Mouse (Mus musculus): Measurements from ENCODE around the gene H2afj.

GRCm38 (mm10) chr6:136855183-136855582 is 47.1 kb downstream of the H2afj start:
- TF ChIP-seq CTCF (IDR thresholded peaks at IDR 0.05; ENCODE audit: extremely low read depth, insufficient read length, insufficient replicate concordance, low read depth, low read length) (no peak), POLR2A (IDR thresholded peaks at IDR 0.05; ENCODE audit: low read depth, low read length) (no peak)
